Mouse (Mus musculus) retina, embryonic 14.5 days (tissue): ENCODE data around the gene Exoc4.

ENCODE experiments used
- DNase-seq: peaks from one replicate; pipeline ENCODE4 v3.0.0-alpha.2; 2015; ENCODE audit warnings: low spot score

The Exoc4 gene

GRCm38 (mm10) chr6:33248894-33249758 lies at the start of gene Exoc4:
Gene Exoc4 (plus strand): TSS chr6:33249085.
- DNase-seq = peak; percentile 97

DNA sequence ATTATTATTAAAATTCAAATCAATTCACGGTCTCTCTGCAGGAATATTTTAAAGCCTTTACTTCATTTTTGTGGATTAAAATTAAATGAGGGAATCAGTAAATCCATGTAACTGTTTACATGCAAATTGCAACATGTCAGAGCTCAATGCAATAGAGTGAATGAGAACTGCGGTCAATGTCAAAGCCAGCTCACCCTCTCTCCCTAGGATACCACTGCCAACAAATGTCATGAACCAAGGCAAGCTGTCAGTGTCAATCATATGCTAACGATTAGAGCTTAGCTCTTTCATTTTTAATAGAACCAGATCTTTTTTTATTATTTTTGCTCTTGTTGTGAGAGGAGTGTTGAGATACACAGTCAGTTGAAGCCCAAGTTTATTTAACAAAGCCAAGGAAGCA lies 30.1 kb upstream of the Exoc4 start:
- DNase-seq = no peak

DNA sequence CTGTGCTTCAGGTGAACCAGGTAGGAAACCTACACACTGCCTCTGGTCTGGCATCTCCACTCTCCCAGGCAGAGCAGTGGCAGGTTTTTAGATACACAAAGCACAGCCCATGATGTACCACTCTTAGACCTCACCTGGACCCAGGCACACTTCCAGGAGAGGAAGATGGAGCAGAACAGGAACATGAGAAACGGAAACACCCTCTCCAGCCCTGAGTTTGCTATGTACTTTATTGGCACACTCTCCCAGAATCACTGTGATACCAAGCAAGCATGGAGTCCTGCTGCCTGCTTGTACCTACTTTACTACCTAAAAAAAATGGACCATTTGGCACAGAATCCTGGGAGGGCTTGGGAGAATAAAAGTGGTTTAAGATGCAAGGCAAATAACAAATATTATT lies 22.2 kb upstream of the Exoc4 start:
- DNase-seq = no peak

- no peak for DNase-seq
These were observed 21.5 kb upstream of the Exoc4 start for GRCm38 (mm10) chr6:33227371-33227770.

DNA sequence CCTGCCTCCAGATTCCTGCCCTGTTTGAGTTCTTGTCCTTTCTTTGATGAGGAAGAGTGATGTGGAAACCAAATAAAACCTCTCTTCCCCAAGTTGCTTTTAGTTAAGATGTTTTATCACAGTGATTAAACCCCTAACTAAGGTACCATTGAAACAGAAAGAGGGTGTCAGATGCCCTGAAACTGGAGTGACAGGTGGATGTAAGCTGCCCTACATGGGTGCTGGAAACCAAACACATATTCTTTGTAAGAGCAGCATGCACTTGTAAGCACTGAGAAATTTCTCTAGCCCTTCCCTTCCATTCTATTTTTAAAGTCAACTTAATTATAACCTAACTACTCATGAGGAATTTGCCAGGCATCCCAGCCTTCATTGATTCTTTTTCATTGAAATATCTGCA lies 7.6 kb upstream of the Exoc4 start:
- DNase-seq = no peak

DNA sequence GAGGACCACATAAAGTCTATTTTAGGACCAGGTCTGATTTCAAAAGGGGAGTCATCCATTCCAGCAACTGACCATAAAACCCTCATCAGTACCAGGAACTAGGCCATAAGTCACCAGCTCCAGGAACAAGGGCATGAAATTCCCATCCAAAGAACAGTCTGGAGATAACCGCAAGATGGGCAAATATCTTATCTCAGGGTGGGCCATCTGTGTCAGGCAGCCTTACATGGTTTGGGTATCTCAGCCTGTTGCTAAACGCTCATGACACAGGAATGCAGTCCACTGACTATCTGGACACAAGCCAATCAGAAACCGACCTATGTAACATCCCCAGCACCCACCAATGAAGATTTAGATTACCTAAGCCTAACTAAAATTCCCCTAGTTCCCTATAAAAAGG lies 4.3 kb upstream of the Exoc4 start:
- no peak for DNase-seq

DNA sequence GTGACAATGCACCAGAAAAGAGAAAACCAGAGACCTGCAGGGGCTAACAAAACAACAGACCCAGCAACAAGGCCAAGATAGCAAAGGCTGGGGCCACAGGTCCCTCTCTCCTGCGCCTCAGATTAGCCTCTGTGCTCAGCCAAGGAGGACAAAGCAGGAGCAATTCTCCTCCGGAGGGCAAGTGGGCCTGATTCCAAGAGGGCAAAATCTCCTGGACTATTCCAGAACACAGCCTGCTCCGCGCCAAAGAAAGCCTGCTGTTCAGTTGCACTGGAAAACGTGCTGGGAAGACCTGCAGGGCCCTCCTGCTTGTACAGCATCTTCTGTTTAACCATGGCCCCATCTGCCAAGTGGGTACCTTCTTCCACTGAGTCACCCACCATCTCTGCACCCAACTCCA lies 1.7 kb upstream of the Exoc4 start:
- no peak for DNase-seq

- no peak for DNase-seq
These were observed 1.1 kb upstream of the Exoc4 start for GRCm38 (mm10) chr6:33247576-33248355.

GRCm38 (mm10) chr6:33256638-33257037 lies 7.8 kb downstream of the Exoc4 start:
- no peak for DNase-seq

DNA sequence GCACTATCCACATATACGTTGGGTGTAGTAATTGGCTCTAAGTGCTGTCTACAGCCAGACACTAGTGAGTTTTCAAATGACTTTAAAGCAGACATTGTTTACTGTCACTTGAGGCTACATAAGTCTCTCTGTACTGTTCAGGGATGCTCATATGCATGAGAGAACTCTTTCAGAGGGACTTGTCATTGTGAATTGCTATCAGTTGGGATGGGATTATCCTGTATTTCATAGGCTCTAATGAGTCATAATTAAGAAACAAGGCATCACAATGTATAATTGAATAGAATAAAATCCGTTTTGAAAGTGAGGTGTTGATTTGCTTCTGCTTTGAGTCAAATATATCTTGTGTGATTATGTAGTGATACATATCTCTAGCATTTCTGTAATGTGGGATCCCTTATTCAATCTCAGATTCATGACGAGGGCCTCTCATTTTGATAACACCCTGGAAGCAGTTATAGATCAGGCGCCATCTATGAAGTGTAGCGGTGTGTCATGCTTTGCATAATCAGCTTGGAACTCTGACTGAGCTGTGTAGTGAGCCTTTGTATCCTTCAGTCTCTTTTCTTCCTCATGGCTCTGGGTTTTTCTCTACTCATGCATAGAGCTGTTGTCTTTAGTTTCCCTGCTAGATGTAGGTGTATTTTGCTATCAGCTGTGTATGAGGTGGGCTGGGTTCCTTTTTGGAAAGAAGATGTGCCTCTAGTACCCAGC lies 8.3 kb downstream of the Exoc4 start:
- DNase-seq = peak; percentile 38

- DNase-seq = no peak
These were observed 11.0 kb downstream of the Exoc4 start for GRCm38 (mm10) chr6:33259926-33260325.

- no peak for DNase-seq
These were observed 12.7 kb downstream of the Exoc4 start for GRCm38 (mm10) chr6:33261606-33262005.

DNA sequence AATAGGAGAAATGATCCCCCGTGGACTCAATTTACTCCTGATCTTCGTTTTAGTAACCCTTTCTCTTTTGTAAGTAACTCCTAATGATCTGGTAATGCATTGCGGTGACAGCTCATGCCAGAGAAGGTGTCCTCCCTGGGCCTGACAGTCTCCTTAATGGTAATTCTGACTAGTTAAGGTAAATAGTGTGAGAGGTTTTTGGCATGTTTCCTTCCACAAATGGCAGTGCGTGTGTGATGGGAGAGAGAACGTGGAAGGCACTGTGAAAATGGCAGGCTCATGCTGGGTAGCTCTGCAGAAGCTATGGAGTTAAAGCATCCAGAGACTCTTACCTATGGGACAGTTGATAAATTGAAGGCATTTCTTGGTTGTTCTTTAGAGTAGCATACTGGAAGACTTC lies 15.1 kb downstream of the Exoc4 start:
- no peak for DNase-seq

GRCm38 (mm10) chr6:33264388-33264787 lies 15.5 kb downstream of the Exoc4 start:
- DNase-seq = no peak

GRCm38 (mm10) chr6:33267571-33267970 lies 18.7 kb downstream of the Exoc4 start:
- no peak for DNase-seq

- DNase-seq = peak; percentile 72
These were observed 34.6 kb downstream of the Exoc4 start for GRCm38 (mm10) chr6:33283523-33283922.

- no peak for DNase-seq
These were observed 35.1 kb downstream of the Exoc4 start for GRCm38 (mm10) chr6:33283936-33284335.

- DNase-seq = no peak
These were observed 37.5 kb downstream of the Exoc4 start for GRCm38 (mm10) chr6:33286376-33286775.

GRCm38 (mm10) chr6:33294626-33295025 lies 45.7 kb downstream of the Exoc4 start:
- no peak for DNase-seq

GRCm38 (mm10) chr6:33297566-33297965 lies 48.7 kb downstream of the Exoc4 start:
- DNase-seq = no peak

DNA sequence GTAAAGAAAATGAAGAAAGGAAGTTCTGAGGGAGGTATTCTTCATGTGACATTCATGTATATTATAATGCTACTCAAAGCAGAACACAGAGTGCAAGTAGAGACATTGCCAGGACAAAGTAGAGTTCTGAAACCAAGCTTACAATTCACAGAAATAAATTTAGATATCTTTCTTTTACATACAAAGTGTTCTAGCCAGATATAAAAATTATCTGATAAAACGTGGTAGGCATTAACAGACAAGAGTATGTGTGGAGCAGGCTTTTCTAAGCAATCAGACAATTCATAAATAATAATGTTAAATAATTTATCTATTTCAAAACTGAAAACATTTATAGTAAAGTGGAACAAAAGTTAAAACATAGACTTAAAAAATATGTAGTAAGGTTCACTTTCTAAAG lies 49.9 kb downstream of the Exoc4 start:
- no peak for DNase-seq

- DNase-seq = no peak
These were observed 57.1 kb downstream of the Exoc4 start for GRCm38 (mm10) chr6:33305996-33306395.

- DNase-seq = no peak
These were observed 59.8 kb downstream of the Exoc4 start for GRCm38 (mm10) chr6:33308646-33309045.
